Mouse (Mus musculus) liver, embryonic 14.5 days (tissue): Measurements from ENCODE around the gene Morn4. TPM values are rescaled to one million over a fixed set of nuclear protein-coding genes. Genes with fewer than 3 reads are reported as not detected.
A peak's percentile ranks its signal among the peaks of the same experiment; 100 is the strongest.

Experiments used
- ATAC-seq: fragments of 200-750 bp; cut with Nextera tagmentation; 2 replicates; pipeline ENCODE4 v1.8.0; 2017; ENCODE audit warnings: moderate number of reproducible peaks, mild to moderate bottlenecking, moderate library complexity; ENCODE audit not compliant: insufficient read depth
- DNase-seq, 3 experiments: peaks; one replicate each; pipeline ENCODE4 v3.0.0-alpha.2; 2012 to 2013; ENCODE audit warnings: low read depth in 3 of 3, low spot score in 3 of 3
- H3K27ac ChIP-seq: fragments of 300-500 bp; sonication (generic); 2 replicates; pipeline ENCODE4 v1.5.1; 2014; ENCODE audit warnings: moderate library complexity, mild to moderate bottlenecking, control low read depth, inconsistent platforms
- H3K27me3 ChIP-seq: fragments of 300-500 bp; sonication (generic); 2 replicates; pipeline ENCODE4 v1.6.1; 2014; ENCODE audit warnings: mild to moderate bottlenecking, low read length, moderate library complexity; ENCODE audit not compliant: control insufficient read depth, insufficient read depth
- H3K36me3 ChIP-seq: fragments of 300-500 bp; sonication (generic); replicated peaks from 2 replicates; pipeline ENCODE4 v1.6.1; 2014; ENCODE audit warnings: low read depth; ENCODE audit not compliant: control insufficient read depth, insufficient read depth
- H3K4me1 ChIP-seq, 2 experiments: fragments of 200-500 bp in 1 of 2; fragments of 300-500 bp in 1 of 2; sonication (generic) in 1 of 2; replicated peaks; 2 replicates each; pipeline ENCODE4 v1.6.1; 2012 to 2014; ENCODE audit warnings: antibody characterized with exemption in 1 of 2, inconsistent platforms in 1 of 2, low read length in 1 of 2; ENCODE audit not compliant: control insufficient read depth in 2 of 2, insufficient read depth in 2 of 2
- H3K4me2 ChIP-seq: fragments of 300-500 bp; sonication (generic); 2 replicates; pipeline ENCODE4 v1.6.1; 2014; ENCODE audit warnings: low read depth, mild to moderate bottlenecking, control low read depth, moderate library complexity
- H3K4me3 ChIP-seq, 2 experiments: fragments of 200-500 bp in 1 of 2; fragments of 300-500 bp in 1 of 2; sonication (generic) in 1 of 2; 2 replicates each; pipeline ENCODE4 v1.5.1; 2012 to 2014; ENCODE audit warnings: low read depth in 2 of 2, low read length in 2 of 2, mild to moderate bottlenecking in 2 of 2, control low read depth in 1 of 2, inconsistent platforms in 1 of 2, moderate library complexity in 1 of 2; ENCODE audit not compliant: insufficient read depth in 1 of 2
- H3K9ac ChIP-seq: fragments of 300-500 bp; sonication (generic); replicated peaks from 2 replicates; pipeline ENCODE4 v1.6.1; 2014; ENCODE audit warnings: mild to moderate bottlenecking, control low read depth, moderate library complexity
- H3K9me3 ChIP-seq: fragments of 300-500 bp; sonication (generic); 2 replicates; pipeline ENCODE4 v1.6.1; 2016; ENCODE audit warnings: low read length, mixed read lengths; ENCODE audit not compliant: control insufficient read depth
- CTCF ChIP-seq: IDR thresholded peaks from 2 replicates; pipeline ENCODE4 v1.5.1; 2016; ENCODE audit warnings: antibody characterized with exemption, low read depth, control low read depth
- EP300 ChIP-seq: IDR thresholded peaks from 2 replicates; pipeline ENCODE4 v1.6.1; 2016; ENCODE audit warnings: antibody characterized with exemption, low read depth
- WGBS: fragments of 180-500 bp; shearing (Covaris S2); extraction: QIAGEN DNeasy Blood & Tissue Kit; methylation state at CpG from one replicate; pipeline ENCODE4 v1.1.7; 2014; ENCODE audit not compliant: insufficient replicate concordance; 5-methylcytosine and 5-hydroxymethylcytosine counted together
- polyA plus RNA-seq, 2 experiments: library from polyadenylated mRNA; depleted of rRNA in 1 of 2; stranded (reverse) in 1 of 2; unstranded in 1 of 2; fragments of >200 nt; fragmentation: Nextera tagmentation in 1 of 2; extraction: Ambion mirVana in 1 of 2; gene quantifications; 2 replicates each; pipeline versions ENCODE4 v1.2.1 to v1.2.3; 2012 to 2014

The Morn4 gene
- polyA plus RNA-seq, 2 experiments, result 1.4 to 1.6 TPM

DNA sequence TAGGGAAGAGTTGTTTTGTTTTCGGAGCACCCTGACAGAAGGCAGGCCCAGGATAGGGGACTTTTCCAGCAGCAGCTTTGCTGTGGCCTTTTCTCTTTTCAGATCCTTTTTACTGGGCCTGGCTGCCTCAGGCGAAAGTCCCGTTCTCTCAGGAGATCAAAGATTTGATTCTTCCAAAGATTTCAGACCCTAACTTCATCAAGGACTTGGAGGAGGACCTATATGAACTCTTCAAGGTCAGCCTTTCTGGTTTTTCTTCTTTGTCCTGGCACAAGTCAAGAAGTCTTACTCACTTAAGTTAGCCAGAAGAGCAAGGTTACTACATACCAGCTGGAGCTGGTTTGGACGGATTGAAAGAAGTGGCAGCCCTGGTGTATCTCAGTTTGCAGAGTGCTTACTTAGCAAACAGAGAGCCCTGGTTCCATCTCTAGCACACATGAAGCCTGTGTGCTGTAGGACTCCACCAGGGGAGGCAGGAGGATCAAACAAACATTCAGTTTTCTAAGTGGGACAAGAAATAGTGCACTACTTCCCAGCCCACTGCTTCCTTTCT is 29.7 kb upstream of the Morn4 start:
- no peak for TF ChIP-seq EP300
- TF ChIP-seq CTCF, result no peak
- Histone ChIP-seq H3K4me2 (no peak overlapping the region), H3K4me3 (no peak overlapping the region), H3K9me3 (no peaks in the 10 kb centered on the region), H3K36me3 (peaks cover 3% of the 10 kb centered on the region; the same call in 1 of the 2 replicates), H3K9ac (no peak overlapping the region), H3K27ac (no peak overlapping the region), H3K4me1 (no peaks in the 10 kb centered on the region), H3K27me3 (no peaks in the 10 kb centered on the region)
- 72% methylated on average over 4 of the region's 4 CpGs for WGBS
- ATAC-seq (no peak), DNase-seq (no peak)

DNA sequence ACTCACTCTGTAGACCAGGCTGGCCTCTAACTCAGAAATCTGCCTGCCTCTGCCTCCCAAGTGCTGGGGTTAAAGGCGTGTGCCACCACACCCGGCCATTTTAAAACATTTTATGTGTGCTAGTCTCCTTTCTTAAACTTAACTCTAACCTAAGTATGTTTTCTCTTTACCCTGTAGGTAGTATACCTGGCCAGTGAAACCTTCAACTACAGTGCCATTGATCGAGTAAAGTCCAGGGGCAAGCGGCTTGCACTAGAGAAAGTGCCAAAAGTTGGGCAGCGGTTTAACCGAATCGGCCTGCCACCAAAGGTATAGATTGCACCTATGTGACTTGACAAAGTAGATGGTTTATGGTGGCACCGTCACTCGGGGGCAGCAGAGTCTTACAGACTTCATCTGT is 18.5 kb upstream of the Morn4 start:
- no peak for TF ChIP-seq CTCF
- no peak for TF ChIP-seq EP300
- Histone ChIP-seq H3K4me1 (no peaks in the 10 kb centered on the region), H3K36me3 (peaks cover 4% of the 10 kb centered on the region; the same call in 1 of the 2 replicates), H3K9ac (no peak overlapping the region), H3K27me3 (no peaks in the 10 kb centered on the region), H3K27ac (no peak overlapping the region), H3K9me3 (no peaks in the 10 kb centered on the region), H3K4me2 (no peak overlapping the region), H3K4me3 (no peak overlapping the region)
- DNase-seq (no peak), ATAC-seq (no peak)
- 78% methylated on average over 9 of the region's 9 CpGs for WGBS

DNA sequence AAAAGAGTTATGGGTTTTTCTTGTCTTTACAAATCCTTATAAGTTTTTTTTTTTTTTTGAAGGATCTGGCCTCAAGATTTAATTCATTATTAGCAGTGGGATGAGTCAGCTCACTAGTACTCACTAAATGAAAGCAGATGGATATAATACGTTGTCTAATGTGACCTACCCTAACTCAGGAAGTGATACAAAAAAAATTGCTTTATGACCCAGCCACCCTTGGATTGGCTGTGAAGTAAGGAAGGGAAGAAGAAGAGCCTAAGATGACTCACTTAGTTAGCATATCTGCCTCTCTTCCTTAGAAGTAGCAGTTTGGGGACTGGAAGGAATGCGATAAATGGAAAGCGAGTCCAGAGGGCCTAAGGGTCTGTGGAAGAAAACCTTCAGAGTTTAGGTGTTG is 13.2 kb upstream of the Morn4 start:
- Histone ChIP-seq H3K4me2 (no peak overlapping the region), H3K9me3 (no peaks in the 10 kb centered on the region), H3K4me1 (no peaks in the 10 kb centered on the region), H3K4me3 (no peak overlapping the region), H3K27me3 (no peaks in the 10 kb centered on the region), H3K36me3 (no peaks in the 10 kb centered on the region; the same call in 1 of the 2 replicates), H3K9ac (no peak overlapping the region), H3K27ac (no peak overlapping the region)
- 73% methylated on average over 3 of the region's 3 CpGs for WGBS
- TF ChIP-seq EP300, result no peak
- no peak for TF ChIP-seq CTCF
- ATAC-seq, result no peak
- no peak for DNase-seq

DNA sequence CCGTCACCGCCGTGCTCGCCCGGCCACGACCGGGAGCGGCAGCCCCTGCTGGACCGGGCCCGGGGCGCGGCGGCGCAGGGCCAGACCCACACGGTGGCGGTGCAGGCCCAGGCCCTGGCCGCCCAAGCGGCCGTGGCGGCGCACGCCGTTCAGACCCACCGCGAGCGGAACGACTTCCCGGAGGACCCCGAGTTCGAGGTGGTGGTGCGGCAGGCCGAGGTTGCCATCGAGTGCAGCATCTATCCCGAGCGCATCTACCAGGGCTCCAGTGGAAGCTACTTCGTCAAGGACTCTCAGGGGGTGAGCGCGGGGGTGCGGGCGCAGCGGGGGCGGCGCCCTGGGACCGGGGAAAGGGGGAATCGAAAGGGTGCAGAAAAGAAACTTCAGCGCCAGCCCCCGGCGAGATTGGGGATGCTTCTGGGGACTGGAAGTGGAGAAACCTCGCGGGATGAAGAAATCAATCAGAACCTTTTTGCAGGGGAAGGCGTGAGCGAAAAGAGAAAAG is 4.5 kb upstream of the Morn4 start:
- Histone ChIP-seq H3K4me2 (peak overlapping the region; percentile 91), H3K27me3 (no peaks in the 10 kb centered on the region), H3K4me3 (peak overlapping the region; percentile 85 to 97), H3K9ac (peak overlapping the region; percentile 89), H3K4me1 (peaks cover 16 to 18% of the 10 kb centered on the region in 2 experiments), H3K27ac (peak overlapping the region; percentile 78), H3K36me3 (no peaks in the 10 kb centered on the region; the same call in 1 of the 2 replicates), H3K9me3 (no peaks in the 10 kb centered on the region)
- DNase-seq, result no peak
- TF ChIP-seq EP300, result no peak
- no peak for TF ChIP-seq CTCF
- peak; percentile 59 for ATAC-seq
- WGBS, result under 1% methylated on average over 52 of the region's 52 CpGs

DNA sequence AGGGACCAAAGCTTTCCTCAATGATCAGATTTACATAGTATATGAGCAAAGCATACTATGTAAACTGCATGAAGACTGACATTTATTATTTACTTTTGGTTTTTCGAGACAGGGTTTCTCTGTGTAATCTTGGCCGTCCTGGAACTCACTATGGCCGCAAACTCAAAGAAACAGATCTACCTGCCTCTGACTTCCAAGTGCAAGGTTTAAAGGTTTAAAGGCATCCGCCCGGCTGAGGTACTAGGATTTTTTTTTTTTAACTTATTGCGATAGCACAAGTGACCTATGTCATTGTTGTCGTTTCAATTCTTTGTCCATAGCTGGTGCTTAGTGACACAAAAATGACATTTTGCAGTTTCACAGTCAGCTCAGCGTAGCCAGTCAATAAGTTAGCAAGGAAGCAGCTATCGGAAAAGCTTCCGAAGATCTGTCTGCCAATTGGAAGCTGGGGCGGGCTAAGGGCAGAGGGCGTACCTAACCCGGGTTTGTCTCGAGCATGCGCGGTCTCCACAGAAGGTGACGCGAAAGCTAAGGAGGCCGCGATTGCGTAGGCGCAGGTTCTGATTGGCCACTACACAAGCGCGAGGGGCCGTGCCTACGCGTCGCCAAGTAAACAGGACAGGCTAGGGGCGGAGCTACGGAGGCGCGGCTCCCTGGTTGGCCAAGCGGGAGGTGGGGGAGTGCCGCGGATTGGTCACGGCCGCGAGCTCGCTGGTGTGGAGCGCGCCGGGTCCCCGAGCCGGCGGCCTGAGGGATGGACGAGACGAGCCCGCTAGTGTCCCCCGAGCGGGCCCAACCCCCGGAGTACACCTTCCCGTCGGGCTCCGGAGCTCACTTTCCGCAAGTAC is 3.8 kb upstream of the Morn4 start, which contains the start of gene Pi4k2a:
Gene Pi4k2a (plus strand): TSS at position 723 of the 848 bp plus-strand sequence.
- Histone ChIP-seq H3K4me2 (peak within 1 kb of the TSS; percentile 91), H3K36me3 (no peaks in the 10 kb centered on the region; the same call in 1 of the 2 replicates), H3K9ac (peak within 1 kb of the TSS; percentile 89), H3K27ac (peak within 1 kb of the TSS; percentile 94), H3K27me3 (no peaks in the 10 kb centered on the region), H3K9me3 (no peaks in the 10 kb centered on the region), H3K4me1 (peaks cover 19 to 21% of the 10 kb centered on the region in 2 experiments), H3K4me3 (peak within 1 kb of the TSS; percentile 85 to 97)
- DNase-seq (peak; percentile 100), ATAC-seq (peak; percentile 98)
- TF ChIP-seq CTCF (no peak), EP300 (no peak)
- WGBS, result under 1% methylated on average over 55 of the region's 55 CpGs
